Mouse (Mus musculus): Measurements from ENCODE around the gene Runx2. TPM values are rescaled to one million over a fixed set of nuclear protein-coding genes. Genes with fewer than 3 reads are reported as not detected.
A peak's percentile ranks its signal among the peaks of the same experiment; 100 is the strongest.

Gene Runx2
- total and polyA plus RNA-seq, 2 experiments from 2014 or later = 0.59 to 1.8 TPM

DNA sequence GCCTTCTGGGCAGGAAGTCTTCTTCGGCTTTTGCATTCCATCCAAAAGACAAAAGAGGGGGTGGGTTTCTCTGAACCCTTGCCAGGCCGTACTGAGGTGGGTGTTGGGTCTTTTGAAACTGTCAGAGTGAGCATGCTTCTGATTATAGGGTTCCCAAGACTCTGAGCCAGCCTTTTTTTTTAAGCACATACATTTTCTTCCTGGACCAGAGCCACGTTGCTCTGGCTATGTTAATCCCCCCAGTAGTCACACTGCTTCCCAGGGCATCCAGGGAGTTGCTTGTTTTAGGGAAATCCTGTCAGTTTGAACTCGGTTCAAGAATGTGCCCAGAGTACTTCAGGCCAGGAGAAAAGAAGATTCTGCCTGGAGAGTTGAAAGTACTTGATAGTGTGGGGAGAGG lies 286.0 kb downstream of the Runx2 start:
- ATAC-seq (ENCODE audit: low FRiP score) (no peak), DNase-seq (ENCODE audit: low spot score) (no peak)
- H3K9ac ChIP-seq (replicated peaks; ENCODE audit: low read length, poor library complexity, severe bottlenecking) = no peak overlapping the region
- H3K4me3 ChIP-seq (ENCODE audit: low read depth, low read length) = no peak overlapping the region
- no peak overlapping the region for H3K4me2 ChIP-seq (ENCODE audit: low read depth, low read length, poor library complexity, severe bottlenecking)
- H3K36me3 ChIP-seq (ENCODE audit: insufficient read depth, low read length) = no peaks in the 10 kb centered on the region
- WGBS = 33% methylated on average over 4 of the region's 4 CpGs
- no peak overlapping the region for H3K27ac ChIP-seq (ENCODE audit: low read depth, low read length)
- no peak for TF ChIP-seq CTCF (IDR thresholded peaks at IDR 0.05)
- H3K4me1 ChIP-seq (ENCODE audit: insufficient read depth, low read length) = no peaks in the 10 kb centered on the region
- no peaks in the 10 kb centered on the region for H3K9me3 ChIP-seq (ENCODE audit: low read length)
- no peaks in the 10 kb centered on the region for H3K27me3 ChIP-seq (ENCODE audit: insufficient read depth, low read length)

DNA sequence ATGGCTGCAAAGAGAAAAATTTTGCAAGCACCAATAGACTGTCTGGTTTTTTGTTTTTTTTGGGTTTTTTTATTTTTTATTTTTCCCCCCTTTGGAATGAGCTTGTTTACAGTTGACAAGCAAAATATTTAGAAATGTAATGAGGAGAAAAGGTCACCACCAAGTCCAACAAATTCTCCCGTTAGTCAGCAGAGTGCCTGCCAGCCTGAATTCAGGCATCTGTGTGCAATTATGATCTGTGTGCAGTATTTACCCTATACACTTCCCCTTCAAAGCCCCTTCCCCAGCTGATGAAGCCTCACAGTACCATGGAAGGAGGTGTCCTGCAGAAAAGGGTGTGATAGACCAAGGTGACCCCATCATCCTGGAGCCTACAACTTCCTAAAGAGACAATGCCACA lies 290.5 kb downstream of the Runx2 start:
- TF ChIP-seq CTCF (IDR thresholded peaks at IDR 0.05) = no peak
- Histone ChIP-seq H3K4me2 (ENCODE audit: low read depth, low read length, poor library complexity, severe bottlenecking) (no peak overlapping the region), H3K9ac (replicated peaks; ENCODE audit: low read length, poor library complexity, severe bottlenecking) (no peak overlapping the region), H3K27ac (ENCODE audit: low read depth, low read length) (no peak overlapping the region), H3K4me1 (ENCODE audit: insufficient read depth, low read length) (no peaks in the 10 kb centered on the region), H3K27me3 (ENCODE audit: insufficient read depth, low read length) (no peaks in the 10 kb centered on the region), H3K36me3 (ENCODE audit: insufficient read depth, low read length) (no peaks in the 10 kb centered on the region), H3K9me3 (ENCODE audit: low read length) (no peaks in the 10 kb centered on the region), H3K4me3 (ENCODE audit: low read depth, low read length) (no peak overlapping the region)
- no peak for ATAC-seq (ENCODE audit: low FRiP score)
- WGBS = 84% methylated on average over 1 of the region's 1 CpGs
- DNase-seq (ENCODE audit: low spot score) = no peak

DNA sequence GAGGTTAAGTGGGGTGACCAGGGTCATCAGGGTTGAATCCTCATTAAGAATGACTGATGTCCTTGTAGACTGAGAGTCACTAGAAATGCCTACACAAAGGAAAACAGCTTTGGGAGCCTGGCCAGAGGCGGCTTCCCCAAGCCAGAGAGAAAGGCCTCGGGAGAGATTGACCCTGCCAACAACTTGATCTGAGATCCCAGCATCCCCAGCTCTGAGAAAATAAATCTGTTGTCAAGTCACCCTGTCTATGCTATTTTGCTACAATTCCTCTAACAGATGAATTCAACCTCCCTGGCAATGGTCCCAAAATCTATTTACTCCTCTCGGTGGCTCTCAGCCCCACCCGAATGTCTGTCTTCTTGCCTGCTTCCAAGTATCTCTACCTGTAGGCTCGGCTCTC lies 291.7 kb downstream of the Runx2 start:
- 78% methylated on average over 5 of the region's 5 CpGs for WGBS
- no peak for TF ChIP-seq CTCF (IDR thresholded peaks at IDR 0.05)
- H3K27ac ChIP-seq (ENCODE audit: low read depth, low read length) = no peak overlapping the region
- H3K4me1 ChIP-seq (ENCODE audit: insufficient read depth, low read length) = no peaks in the 10 kb centered on the region
- H3K9ac ChIP-seq (replicated peaks; ENCODE audit: low read length, poor library complexity, severe bottlenecking) = no peak overlapping the region
- H3K4me2 ChIP-seq (ENCODE audit: low read depth, low read length, poor library complexity, severe bottlenecking) = no peak overlapping the region
- H3K9me3 ChIP-seq (ENCODE audit: low read length) = no peaks in the 10 kb centered on the region
- no peak for ATAC-seq (ENCODE audit: low FRiP score)
- no peaks in the 10 kb centered on the region for H3K27me3 ChIP-seq (ENCODE audit: insufficient read depth, low read length)
- peak; percentile 31 for DNase-seq (ENCODE audit: low spot score)
- no peak overlapping the region for H3K4me3 ChIP-seq (ENCODE audit: low read depth, low read length)
- no peaks in the 10 kb centered on the region for H3K36me3 ChIP-seq (ENCODE audit: insufficient read depth, low read length)

- no peak overlapping the region for H3K9ac ChIP-seq (replicated peaks; ENCODE audit: low read length, poor library complexity, severe bottlenecking)
- no peak overlapping the region for H3K4me3 ChIP-seq (ENCODE audit: low read depth, low read length)
- ATAC-seq (ENCODE audit: low FRiP score) = 0 out of 2 replicates have a peak, but pooled peaks have one; percentile 56
- no peaks in the 10 kb centered on the region for H3K27me3 ChIP-seq (ENCODE audit: insufficient read depth, low read length)
- no peak overlapping the region for H3K4me2 ChIP-seq (ENCODE audit: low read depth, low read length, poor library complexity, severe bottlenecking)
- no peaks in the 10 kb centered on the region for H3K9me3 ChIP-seq (ENCODE audit: low read length)
- no peaks in the 10 kb centered on the region for H3K4me1 ChIP-seq (ENCODE audit: insufficient read depth, low read length)
- WGBS = 67% methylated on average over 11 of the region's 11 CpGs
- peak; percentile 58 for DNase-seq (ENCODE audit: low spot score)
- no peak for TF ChIP-seq CTCF (IDR thresholded peaks at IDR 0.05)
- H3K27ac ChIP-seq (ENCODE audit: low read depth, low read length) = no peak overlapping the region; the same call in 1 of the 2 replicates
- H3K36me3 ChIP-seq (ENCODE audit: insufficient read depth, low read length) = no peaks in the 10 kb centered on the region
Measured at GRCm38 (mm10) chr17:44520122-44521075, 294.2 kb downstream of the Runx2 start.

GRCm38 (mm10) chr17:44519356-44519755 lies 295.2 kb downstream of the Runx2 start:
- no peaks in the 10 kb centered on the region for H3K9me3 ChIP-seq (ENCODE audit: low read length)
- TF ChIP-seq CTCF (IDR thresholded peaks at IDR 0.05) = no peak
- H3K27ac ChIP-seq (ENCODE audit: low read depth, low read length) = no peak overlapping the region
- no peak overlapping the region for H3K4me3 ChIP-seq (ENCODE audit: low read depth, low read length)
- DNase-seq (ENCODE audit: low spot score) = no peak
- no peaks in the 10 kb centered on the region for H3K27me3 ChIP-seq (ENCODE audit: insufficient read depth, low read length)
- H3K9ac ChIP-seq (replicated peaks; ENCODE audit: low read length, poor library complexity, severe bottlenecking) = no peak overlapping the region
- H3K4me2 ChIP-seq (ENCODE audit: low read depth, low read length, poor library complexity, severe bottlenecking) = no peak overlapping the region
- ATAC-seq (ENCODE audit: low FRiP score) = no peak
- WGBS = 85% methylated on average over 3 of the region's 3 CpGs
- H3K36me3 ChIP-seq (ENCODE audit: insufficient read depth, low read length) = no peaks in the 10 kb centered on the region
- H3K4me1 ChIP-seq (ENCODE audit: insufficient read depth, low read length) = no peaks in the 10 kb centered on the region

DNA sequence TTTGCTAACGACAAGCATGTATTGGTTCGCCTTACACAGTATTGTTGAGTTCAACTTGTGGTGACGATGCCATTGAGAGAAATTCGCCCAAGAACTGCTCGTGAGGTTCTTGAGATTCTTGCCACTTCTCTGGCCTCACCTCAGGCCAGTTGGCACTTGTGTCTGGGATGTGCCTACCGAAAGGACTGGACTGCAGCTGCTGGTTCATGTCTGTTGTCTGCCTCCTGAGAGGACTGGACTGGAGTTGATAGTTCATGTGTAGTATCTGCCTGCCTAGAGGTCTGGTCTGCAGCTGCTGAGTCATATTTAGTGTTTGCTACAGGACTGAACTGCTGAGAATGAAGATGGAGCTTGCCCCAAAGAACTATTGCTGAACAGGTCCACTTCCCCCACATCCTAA lies 296.4 kb downstream of the Runx2 start:
- WGBS = 96% methylated on average over 6 of the region's 6 CpGs
- no peak for TF ChIP-seq CTCF (IDR thresholded peaks at IDR 0.05)
- no peak for ATAC-seq (ENCODE audit: low FRiP score)

More for the DNA sequence above, 296.4 kb downstream of the Runx2 start:
- Histone ChIP-seq H3K9me3 (ENCODE audit: low read length) (no peaks in the 10 kb centered on the region), H3K9ac (replicated peaks; ENCODE audit: low read length, poor library complexity, severe bottlenecking) (no peak overlapping the region), H3K4me1 (ENCODE audit: insufficient read depth, low read length) (no peaks in the 10 kb centered on the region), H3K36me3 (ENCODE audit: insufficient read depth, low read length) (no peaks in the 10 kb centered on the region), H3K27ac (ENCODE audit: low read depth, low read length) (no peak overlapping the region), H3K4me3 (ENCODE audit: low read depth, low read length) (no peak overlapping the region), H3K4me2 (ENCODE audit: low read depth, low read length, poor library complexity, severe bottlenecking) (no peak overlapping the region), H3K27me3 (ENCODE audit: insufficient read depth, low read length) (no peaks in the 10 kb centered on the region)
- DNase-seq (ENCODE audit: low spot score) = no peak
